Mouse (Mus musculus) embryo, embryonic 10 days (tissue): ENCODE measurements around the gene Celf2.

Experiments
- DNase-seq: peaks from one replicate; pipeline ENCODE4 v3.0.0-alpha.2; 2015; ENCODE audit warnings: low spot score

Celf2 gene

GRCm38 (mm10) chr2:6549251-6549650 is 960.1 kb downstream of the Celf2 start:
- DNase-seq: no peak

DNA sequence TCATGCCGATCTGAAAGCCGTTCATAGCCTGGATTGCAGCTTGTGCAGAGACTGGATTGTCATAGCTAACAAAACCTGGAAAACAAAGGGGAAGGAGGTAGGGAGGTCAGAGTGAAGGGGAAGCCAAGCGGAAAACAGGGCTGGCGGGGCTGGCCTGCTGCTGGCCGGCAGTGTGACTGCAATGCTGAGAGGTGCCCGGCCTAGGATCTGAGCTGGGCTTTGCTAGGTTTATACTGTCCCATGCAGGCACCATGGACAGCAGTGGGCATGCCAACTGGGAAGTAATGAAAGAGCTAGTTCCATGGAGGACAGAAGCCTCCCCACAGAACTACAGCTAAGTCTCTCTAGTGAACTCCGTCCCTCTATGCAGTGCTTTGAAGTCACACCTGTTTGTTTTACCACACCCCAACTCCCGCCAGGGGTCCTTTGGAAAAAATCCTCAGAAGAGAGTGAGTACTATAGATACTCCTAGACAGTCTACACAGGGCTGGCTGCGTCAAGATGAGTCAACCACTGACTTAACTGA is 962.2 kb downstream of the Celf2 start:
- DNase-seq: peak; percentile 78

DNA sequence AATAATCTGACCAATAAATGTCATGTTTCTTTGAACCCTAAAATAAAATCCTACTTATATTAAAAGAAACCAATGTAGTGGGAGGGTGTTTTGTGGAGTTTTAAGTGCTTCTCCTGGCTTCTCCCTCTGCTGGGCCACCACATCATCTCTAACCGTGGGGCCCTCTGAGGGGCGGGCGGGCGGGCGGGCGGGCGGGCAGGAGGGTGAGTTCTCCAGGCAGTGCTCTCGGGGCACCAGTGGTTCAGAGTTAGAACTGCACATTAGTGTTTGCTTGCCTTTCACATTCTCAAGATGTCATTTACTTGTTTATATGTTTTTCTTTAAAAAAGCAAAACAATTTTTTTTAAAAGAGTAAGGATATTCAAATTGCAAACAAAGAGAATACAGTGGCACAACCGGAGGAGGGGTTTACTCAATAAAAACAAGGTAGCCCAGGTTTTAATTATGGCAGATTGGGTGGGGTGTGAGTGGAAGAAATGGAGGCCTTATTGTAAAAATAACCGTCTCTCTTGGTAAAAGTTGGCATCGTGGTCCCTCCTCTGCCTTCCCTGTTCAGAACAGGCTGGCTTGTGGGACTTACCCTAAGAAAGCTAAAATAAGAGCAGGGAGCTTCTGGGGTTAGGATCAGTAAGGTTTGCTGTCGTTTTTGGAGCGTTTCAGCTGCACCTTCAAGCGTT is 962.8 kb downstream of the Celf2 start:
- no peak for DNase-seq

GRCm38 (mm10) chr2:6545127-6545931 is 964.0 kb downstream of the Celf2 start:
- DNase-seq: peak; percentile 23

- no peak for DNase-seq
Observed at GRCm38 (mm10) chr2:6543650-6544049, 965.7 kb downstream of the Celf2 start.

GRCm38 (mm10) chr2:6542556-6543180 is 966.7 kb downstream of the Celf2 start:
- no peak for DNase-seq

DNA sequence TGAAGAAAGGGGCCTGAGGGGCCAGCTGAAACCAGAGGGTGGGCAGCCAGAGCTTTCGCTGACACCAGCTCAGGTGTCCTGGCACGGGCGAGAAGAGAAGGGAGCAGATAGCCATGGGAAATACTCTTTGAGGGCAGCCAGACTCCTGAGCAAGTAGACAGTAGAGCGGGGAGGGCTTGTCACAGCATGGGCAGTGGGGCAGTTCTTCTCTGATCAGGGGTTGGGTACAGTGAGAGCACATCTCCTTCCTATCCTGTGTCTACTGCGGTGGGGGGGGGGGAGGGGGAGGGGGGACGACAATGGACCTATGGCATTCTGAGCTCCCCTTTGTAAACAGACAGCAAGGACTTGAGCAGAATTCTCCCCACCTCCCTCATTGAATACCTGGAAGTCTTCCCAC is 968.5 kb downstream of the Celf2 start:
- DNase-seq: no peak

GRCm38 (mm10) chr2:6540092-6540491 is 969.3 kb downstream of the Celf2 start:
- peak; percentile 33 for DNase-seq

- DNase-seq: no peak
Observed at GRCm38 (mm10) chr2:6538500-6538899, 970.9 kb downstream of the Celf2 start.

DNA sequence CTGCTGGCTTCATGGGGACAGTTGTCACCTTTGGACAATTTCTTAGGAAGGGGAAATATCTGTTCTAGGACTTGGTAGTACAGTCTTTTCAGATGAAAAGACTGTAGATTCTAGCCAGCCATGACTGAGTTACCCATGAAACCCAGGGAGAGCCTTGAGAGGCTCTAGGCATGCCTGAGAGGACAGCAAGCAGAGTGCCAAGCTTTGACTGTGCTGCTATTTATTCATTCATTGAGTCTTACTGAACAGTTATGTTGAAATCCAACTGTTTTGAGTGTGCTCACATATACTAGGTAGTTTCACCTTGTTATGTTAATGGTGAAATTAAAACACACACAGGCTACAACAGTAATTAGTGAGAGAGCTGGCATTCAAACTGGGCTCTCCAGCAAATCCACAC is 971.3 kb downstream of the Celf2 start:
- DNase-seq: no peak

DNA sequence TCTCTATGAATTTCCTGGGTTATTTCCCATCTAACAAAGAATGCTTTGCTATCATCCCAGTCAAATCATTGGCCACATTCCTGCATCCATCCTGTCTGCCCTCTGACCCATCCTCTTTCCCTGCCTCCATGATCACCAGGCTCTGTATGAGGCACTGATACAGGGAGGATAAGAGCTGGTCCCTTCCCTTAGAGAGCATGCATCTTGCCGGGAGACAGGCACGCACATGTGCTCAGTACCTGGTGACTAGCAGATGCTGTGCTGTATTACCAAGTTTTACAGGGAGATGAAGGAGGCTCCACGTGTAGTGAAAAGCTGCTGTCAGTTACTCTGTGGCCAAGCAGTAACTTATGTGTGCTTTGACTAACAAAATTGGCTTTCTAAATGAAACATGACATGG is 972.0 kb downstream of the Celf2 start:
- DNase-seq: no peak

DNA sequence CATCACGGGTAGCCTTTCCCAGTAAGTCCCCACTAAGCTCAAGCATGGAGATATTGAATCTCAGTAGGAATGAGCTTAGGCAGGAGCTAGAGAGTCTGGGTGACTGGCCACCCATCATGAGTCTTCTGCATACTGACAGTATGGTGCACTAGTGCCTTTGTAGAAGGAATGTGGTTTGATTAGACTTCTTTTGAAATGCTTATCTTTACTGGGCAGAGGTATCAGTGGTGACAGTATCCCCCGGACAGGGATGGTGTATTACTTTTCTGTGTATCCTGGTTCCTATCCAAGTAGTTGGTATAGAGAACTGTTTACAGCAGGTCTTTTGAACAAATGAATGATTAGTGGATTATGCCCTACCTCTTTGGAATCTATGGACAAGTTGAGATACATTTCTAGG is 973.0 kb downstream of the Celf2 start:
- no peak for DNase-seq

DNA sequence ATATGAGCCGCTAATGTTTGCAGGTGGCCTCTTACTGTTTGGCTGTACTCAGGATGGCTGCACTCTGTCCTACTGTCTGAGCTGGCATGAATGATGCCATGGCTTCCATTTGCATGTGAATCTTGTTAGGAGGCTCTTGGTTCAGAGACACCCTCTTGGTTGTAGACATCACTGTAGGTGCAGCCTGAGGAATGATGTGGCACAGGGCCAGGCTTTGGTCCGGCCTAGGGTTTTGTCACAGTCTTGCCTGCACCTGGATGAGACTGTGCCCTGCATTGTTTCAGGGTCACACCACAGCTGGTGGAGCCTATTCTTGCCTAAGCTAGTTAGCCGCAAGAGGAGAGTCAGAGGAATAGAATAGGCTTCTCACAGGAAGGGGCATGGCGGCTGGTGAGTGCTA is 977.0 kb downstream of the Celf2 start:
- DNase-seq: no peak

GRCm38 (mm10) chr2:6528076-6528475 is 981.3 kb downstream of the Celf2 start:
- no peak for DNase-seq

- DNase-seq: no peak
Observed at GRCm38 (mm10) chr2:6526825-6527224, 982.5 kb downstream of the Celf2 start.

- DNase-seq: no peak
Observed at GRCm38 (mm10) chr2:6526311-6526710, 983.1 kb downstream of the Celf2 start.

- no peak for DNase-seq
Observed at GRCm38 (mm10) chr2:6523924-6524300, 985.5 kb downstream of the Celf2 start.

DNA sequence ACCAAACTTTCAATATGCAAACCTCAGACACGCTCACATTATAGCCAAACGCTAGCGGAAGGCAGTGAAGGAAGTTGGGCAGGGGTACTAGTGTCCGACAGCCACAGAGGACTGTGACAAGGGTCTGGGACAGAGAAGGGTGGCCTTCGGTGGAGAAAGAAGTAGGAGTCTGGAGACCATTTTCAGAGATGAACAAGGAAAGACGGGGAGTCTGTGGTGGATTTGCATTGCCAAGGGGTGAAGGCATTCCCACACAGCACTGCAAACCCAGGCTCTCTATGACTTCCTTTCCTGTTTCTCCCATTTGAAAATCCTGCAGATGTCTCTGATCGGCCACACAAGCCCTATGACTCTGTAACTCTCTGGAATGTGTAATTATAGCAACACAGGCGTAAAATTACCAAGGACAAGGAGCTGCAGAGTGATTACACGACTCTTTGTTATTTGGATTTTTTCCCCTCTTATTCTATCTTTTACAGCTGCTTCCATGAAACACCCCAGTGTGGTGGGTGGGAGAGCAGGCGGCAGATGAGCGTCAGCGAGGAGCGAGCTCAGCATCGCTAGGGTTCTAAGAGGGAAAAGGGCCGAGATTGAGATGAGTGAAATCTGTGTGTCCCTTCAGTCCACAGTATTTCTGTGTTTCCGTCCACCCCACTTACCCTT is 986.0 kb downstream of the Celf2 start:
- no peak for DNase-seq

GRCm38 (mm10) chr2:6522411-6522810 is 987.0 kb downstream of the Celf2 start:
- no peak for DNase-seq

DNA sequence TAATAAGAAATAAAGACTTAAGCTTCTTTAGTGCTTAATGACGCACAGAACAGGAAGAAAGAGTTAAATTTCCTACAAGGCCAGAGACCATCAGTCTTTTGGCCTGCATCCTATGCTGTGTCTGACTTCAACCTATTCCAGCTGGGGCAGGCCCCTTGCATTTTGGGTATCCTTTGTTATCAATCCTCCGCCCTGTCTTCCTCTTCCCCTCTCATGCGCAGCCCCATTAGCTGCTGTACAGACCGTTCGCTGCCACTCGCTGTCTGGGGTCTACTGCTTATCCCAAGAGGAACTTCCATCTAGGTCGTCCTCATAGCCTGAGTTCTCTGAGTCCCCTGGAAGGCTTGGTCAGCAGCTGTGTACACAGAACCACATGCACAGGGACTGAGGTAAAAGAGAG is 996.2 kb downstream of the Celf2 start:
- no peak for DNase-seq

DNA sequence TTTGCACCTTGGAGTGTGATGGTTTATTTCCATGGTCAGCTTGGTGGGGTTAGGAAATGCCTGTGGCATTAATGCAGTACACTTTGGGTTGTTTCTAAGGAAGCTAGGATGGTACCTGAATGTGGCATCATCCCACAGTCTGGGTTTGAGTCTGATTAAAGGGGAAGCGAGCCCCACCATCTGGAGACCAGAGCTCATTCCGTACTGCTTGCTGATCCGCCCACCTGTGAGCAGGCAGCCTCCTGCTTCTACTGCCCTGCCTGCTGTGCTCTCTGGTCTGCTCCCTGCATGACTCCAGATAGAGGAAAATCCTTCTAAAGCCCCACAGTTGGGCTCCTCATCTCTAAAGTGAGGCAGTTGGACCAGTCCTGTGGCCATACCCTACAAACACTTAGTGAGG is 1002.3 kb downstream of the Celf2 start:
- no peak for DNase-seq
